Mouse (Mus musculus) ovary, adult 2 months (tissue): ENCODE data around the gene Gm13124. TPM values are rescaled to one million over a fixed set of nuclear protein-coding genes. Genes with fewer than 3 reads are reported as not detected.

Experiments
- polyA plus RNA-seq: library from polyadenylated mRNA; depleted of rRNA; stranded (reverse); fragments of >200 nt; gene quantifications from 2 replicates; pipeline ENCODE4 v1.2.3, GENCODE M21; 2012; rRNA removed

Gm13124 gene
- polyA plus RNA-seq = not detected in 2 replicates

DNA sequence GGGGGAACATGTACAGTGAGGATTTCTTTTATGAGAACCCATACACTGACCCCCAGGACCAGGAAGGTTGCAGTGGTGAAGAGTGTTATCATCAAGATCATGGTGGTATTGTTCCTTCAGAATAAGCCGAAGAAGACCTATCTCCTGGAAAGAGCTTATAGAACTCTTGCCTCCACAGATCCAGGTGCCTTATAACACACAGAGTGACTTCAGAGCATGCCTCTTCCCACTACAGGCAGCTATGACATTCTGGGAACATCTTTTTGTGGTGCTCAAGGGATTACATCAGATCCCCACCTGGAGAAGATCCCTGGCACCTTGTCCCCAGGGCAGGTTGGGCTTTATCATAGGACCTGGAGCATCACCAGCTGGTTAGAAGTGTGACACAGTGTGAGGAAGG lies at the start of gene Gm13124:
Gene Gm13124 (minus strand): TSS at position 101 of the 400 bp plus-strand sequence.

DNA sequence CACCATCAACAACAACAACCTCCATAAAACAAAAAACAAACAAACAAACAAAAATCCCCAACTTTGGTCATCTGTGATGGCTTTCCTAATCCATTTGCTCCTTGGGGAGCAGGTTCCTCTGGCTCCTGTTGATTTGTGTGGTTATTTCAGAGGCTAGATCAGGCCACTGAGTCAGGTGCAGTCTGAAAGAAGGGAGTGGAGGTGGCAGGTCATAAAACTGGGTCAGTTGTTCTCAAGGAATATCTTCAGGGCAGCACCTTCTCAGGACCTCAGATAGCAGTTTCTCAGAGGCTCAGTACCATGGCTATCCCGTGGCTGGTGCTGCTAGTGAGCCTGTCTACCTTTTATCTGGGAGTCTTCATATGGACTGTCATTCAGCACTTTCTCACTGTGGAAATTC lies 48.5 kb upstream of the Gm13124 start, which contains the start of gene Aadacl4:
Gene Aadacl4 (plus strand): TSS at position 301 of the 400 bp plus-strand sequence.

GRCm38 (mm10) chr4:144519522-144519921 lies 45.4 kb downstream of the Gm13124 start, which contains the start of gene 9430007A20Rik:
Gene 9430007A20Rik (plus strand): TSS chr4:144519822.

Other genes starting within 250 kb of the Gm13124 start
- not detected in 2 replicates for gene Gm13128, start 234.9 kb downstream of the Gm13124 start, polyA plus RNA-seq
- not detected in 2 replicates for gene Gm13119, start 207.2 kb downstream of the Gm13124 start, polyA plus RNA-seq
- 1.3 and 1.8 TPM in 2 replicates for gene Pramef20, start 187.2 kb downstream of the Gm13124 start, polyA plus RNA-seq
- gene Pramef12, start 156.7 kb downstream of the Gm13124 start, polyA plus RNA-seq = 7.2 and 8.8 TPM in 2 replicates
- 0.50 and 0.55 TPM in 2 replicates for gene 1700012P22Rik, start 126.4 kb downstream of the Gm13124 start, polyA plus RNA-seq
- not detected in 2 replicates for gene Gm9944, start 111.8 kb downstream of the Gm13124 start, polyA plus RNA-seq
- not detected in 2 replicates for gene Aadacl3, start 101.4 kb downstream of the Gm13124 start, polyA plus RNA-seq
- not detected in 2 replicates for gene 9430007A20Rik, start 45.3 kb downstream of the Gm13124 start, polyA plus RNA-seq
- not detected in 2 replicates for gene Aadacl4, start 48.6 kb upstream of the Gm13124 start, polyA plus RNA-seq
- not detected in 2 replicates for gene Gm436, start 121.2 kb upstream of the Gm13124 start, polyA plus RNA-seq
- not detected in 2 replicates for gene Gm13178, start 156.3 kb upstream of the Gm13124 start, polyA plus RNA-seq
- not detected in 2 replicates for gene Gm438, start 221.4 kb upstream of the Gm13124 start, polyA plus RNA-seq